Mouse (Mus musculus) midbrain, embryonic 15.5 days (tissue): Measurements from ENCODE around the gene Olfr1371. TPM values are rescaled to one million over a fixed set of nuclear protein-coding genes. Genes with fewer than 3 reads are reported as not detected.
"Not testable (repeated sequence)": the region's sequence is repeated elsewhere in the genome, so short reads cannot be mapped to it uniquely, and the experiment has no call there.

Experiments
- ATAC-seq: fragments of 200-750 bp; cut with Nextera tagmentation; replicated peaks from 2 replicates; pipeline ENCODE4 v1.8.0; 2017; ENCODE audit warnings: moderate TSS enrichment
- H3K27ac ChIP-seq: fragments of 300-500 bp; sonication (generic); 2 replicates; pipeline ENCODE4 v1.5.1; 2015; ENCODE audit warnings: mild to moderate bottlenecking, inconsistent platforms
- H3K27me3 ChIP-seq: fragments of 300-500 bp; sonication (generic); replicated peaks from 2 replicates; pipeline ENCODE4 v1.6.1; 2015; ENCODE audit warnings: inconsistent platforms
- H3K36me3 ChIP-seq: fragments of 300-500 bp; sonication (generic); replicated peaks from 2 replicates; pipeline ENCODE4 v1.6.1; 2015; ENCODE audit warnings: inconsistent platforms
- H3K4me1 ChIP-seq: fragments of 300-500 bp; sonication (generic); 2 replicates; pipeline ENCODE4 v1.6.1; 2015; ENCODE audit warnings: inconsistent platforms
- H3K4me2 ChIP-seq: fragments of 300-500 bp; sonication (generic); 2 replicates; pipeline ENCODE4 v1.6.1; 2015; ENCODE audit warnings: inconsistent platforms, mild to moderate bottlenecking, moderate library complexity
- H3K4me3 ChIP-seq: fragments of 300-500 bp; sonication (generic); 2 replicates; pipeline ENCODE4 v1.5.1; 2015; ENCODE audit warnings: mild to moderate bottlenecking, inconsistent platforms
- H3K9ac ChIP-seq: fragments of 300-500 bp; sonication (generic); 2 replicates; pipeline ENCODE4 v1.6.1; 2015; ENCODE audit warnings: mild to moderate bottlenecking, inconsistent platforms
- H3K9me3 ChIP-seq: fragments of 300-500 bp; sonication (generic); 2 replicates; pipeline ENCODE4 v1.6.1; 2016; ENCODE audit warnings: inconsistent platforms
- WGBS: fragments of 180-500 bp; shearing (Covaris S2); methylation state at CpG from one replicate; pipeline ENCODE4 v1.1.7; 2015; ENCODE audit warnings: mixed read lengths; 5-methylcytosine and 5-hydroxymethylcytosine counted together
- polyA plus RNA-seq: library from polyadenylated mRNA; unstranded; fragments of >200 nt; fragmentation: Nextera tagmentation; extraction: Ambion mirVana; gene quantifications from 2 replicates; pipeline ENCODE4 v1.2.1, GENCODE M21; 2015

The Olfr1371 gene
- polyA plus RNA-seq, 1 experiment from 2014 or later, result not detected

DNA sequence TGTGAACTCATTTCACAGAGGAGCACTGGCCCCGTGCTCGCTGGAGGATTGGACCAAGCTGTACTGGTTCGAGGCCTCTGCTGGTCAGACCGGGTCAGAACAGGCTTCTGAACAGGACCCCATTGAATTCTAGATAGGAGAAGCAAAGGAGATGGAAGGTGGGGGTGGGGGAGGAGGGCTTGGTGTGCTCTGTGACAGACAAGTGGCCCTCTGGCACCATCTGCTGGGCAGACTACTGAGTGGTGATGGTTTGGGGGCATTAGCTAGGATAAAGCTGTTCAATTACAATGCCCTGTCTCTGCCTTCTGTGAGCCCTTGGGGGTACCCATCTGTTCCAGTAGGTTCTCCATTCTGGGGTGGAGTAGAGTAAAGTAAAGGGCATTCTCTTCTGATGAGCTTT is 6.5 kb upstream of the Olfr1371 start:
- no peaks in the 10 kb centered on the region for H3K9me3 ChIP-seq
- H3K27ac ChIP-seq, result no peak overlapping the region
- peak; percentile 45; the same call in 1 of the 2 replicates for ATAC-seq
- H3K4me3 ChIP-seq, result 0 out of 2 replicates have a peak overlapping the region, but pooled peaks have one; percentile 8
- no peak overlapping the region for H3K4me2 ChIP-seq
- no peaks in the 10 kb centered on the region for H3K36me3 ChIP-seq
- H3K9ac ChIP-seq, result no peak overlapping the region
- WGBS, result 7% methylated on average over 4 of the region's 4 CpGs
- peaks cover 2% of the 10 kb centered on the region; the same call in 1 of the 2 replicates for H3K4me1 ChIP-seq
- peaks cover 5% of the 10 kb centered on the region for H3K27me3 ChIP-seq

DNA sequence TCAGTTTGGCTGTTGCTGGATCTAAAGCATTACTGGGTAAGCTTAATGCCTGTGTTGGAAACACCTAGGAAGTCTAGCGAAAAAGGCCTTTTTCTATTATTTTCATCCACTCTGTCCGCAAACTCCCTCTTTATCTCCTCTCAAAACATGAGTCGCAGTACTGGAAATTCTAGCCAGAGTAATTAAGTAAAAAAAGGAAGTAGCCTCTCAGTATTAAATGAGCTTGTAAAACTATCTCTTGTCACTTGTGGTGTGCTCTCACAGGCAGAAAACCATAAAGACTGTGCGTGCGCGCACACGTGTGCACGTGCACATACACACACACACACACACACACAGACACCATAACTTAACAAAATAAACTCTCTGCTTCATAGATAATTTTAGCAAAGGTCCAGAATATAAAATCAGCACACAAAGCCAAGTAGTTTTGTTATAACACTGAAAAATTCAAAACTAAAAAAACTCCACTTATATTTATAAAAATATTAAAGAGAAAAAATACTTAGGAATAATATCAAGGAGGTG is 17.2 kb downstream of the Olfr1371 start:
- H3K27ac ChIP-seq, H3K4me1 ChIP-seq, H3K9ac ChIP-seq, H3K4me2 ChIP-seq, H3K9me3 ChIP-seq, H3K36me3 ChIP-seq, H3K4me3 ChIP-seq, H3K27me3 ChIP-seq, ATAC-seq: not testable (repeated sequence)
- 93% methylated on average over 8 of the region's 8 CpGs for WGBS

DNA sequence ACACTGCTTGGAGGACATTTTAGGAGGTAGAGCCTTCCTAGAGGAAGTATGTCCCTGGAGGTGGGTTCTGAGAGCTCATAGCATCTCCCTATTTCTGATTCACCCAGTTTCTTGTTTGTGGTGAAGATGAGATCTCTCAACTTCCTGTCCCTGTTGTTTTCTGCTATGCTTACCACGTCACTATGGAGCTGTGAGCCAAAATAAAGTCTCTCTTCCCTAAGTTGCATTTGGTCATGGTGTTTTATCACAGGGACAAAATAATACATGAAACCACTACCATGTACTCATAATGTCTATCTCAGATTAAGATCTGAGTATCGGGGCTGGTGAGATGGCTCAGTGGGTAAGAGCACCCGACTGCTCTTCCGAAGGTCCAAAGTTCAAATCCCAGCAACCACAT is 33.1 kb downstream of the Olfr1371 start:
- H3K9me3 ChIP-seq, H3K4me1 ChIP-seq, ATAC-seq, H3K4me2 ChIP-seq, H3K27ac ChIP-seq, H3K27me3 ChIP-seq, H3K36me3 ChIP-seq, H3K9ac ChIP-seq, H3K4me3 ChIP-seq: not testable (repeated sequence)
- 91% methylated on average over 4 of the region's 4 CpGs for WGBS

DNA sequence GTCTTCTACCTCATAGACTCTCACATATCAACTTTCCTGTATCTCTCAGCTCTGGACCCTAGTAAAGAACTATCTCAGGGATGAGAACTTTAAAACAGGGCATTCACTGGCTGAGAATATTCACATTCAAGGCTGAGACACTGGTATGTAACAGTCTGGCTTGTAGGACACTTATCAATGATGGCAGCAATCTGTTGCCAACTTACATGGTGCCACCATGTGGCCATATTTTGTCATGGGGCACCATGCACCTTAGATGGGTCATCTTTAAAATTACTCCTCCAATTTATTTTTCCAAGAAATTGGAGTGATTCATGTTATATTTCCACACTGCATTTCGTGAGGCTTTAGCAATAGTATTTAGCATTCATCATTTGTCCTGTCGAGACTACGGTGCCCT is 33.9 kb downstream of the Olfr1371 start:
- H3K4me2 ChIP-seq, H3K9me3 ChIP-seq, H3K27ac ChIP-seq, H3K36me3 ChIP-seq, H3K27me3 ChIP-seq, H3K4me1 ChIP-seq, H3K9ac ChIP-seq, ATAC-seq, H3K4me3 ChIP-seq: not testable (repeated sequence)
- WGBS, result 86% methylated on average over 2 of the region's 3 CpGs

DNA sequence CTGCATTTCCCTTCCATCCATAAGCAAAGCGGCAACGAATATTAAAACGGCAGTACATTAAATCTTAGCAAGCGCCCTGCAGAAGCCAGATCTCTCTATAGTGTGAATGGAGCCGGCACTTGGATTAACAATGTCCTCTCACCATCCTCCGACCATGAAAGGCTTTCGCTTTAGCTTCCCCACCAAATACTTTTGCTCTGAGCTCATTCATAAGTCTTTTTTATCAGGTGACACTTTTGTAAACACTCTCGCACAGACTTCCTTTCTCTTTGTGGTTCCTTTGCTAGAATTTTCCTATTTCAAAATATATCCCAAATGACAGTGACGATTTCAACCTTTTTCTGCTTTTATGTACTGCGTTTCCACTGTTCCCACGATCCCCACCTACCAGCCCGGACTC is 45.3 kb downstream of the Olfr1371 start:
- no peaks in the 10 kb centered on the region for H3K9me3 ChIP-seq
- no peak overlapping the region for H3K27ac ChIP-seq
- H3K36me3 ChIP-seq, result no peaks in the 10 kb centered on the region
- H3K27me3 ChIP-seq, result peaks cover 32% of the 10 kb centered on the region
- peaks cover 11% of the 10 kb centered on the region for H3K4me1 ChIP-seq
- H3K9ac ChIP-seq, result peak overlapping the region; percentile 17; the same call in 1 of the 2 replicates
- peak overlapping the region; percentile 67 for H3K4me2 ChIP-seq
- no peak for ATAC-seq
- H3K4me3 ChIP-seq, result peak overlapping the region; percentile 41
- WGBS, result 18% methylated on average over 12 of the region's 12 CpGs

DNA sequence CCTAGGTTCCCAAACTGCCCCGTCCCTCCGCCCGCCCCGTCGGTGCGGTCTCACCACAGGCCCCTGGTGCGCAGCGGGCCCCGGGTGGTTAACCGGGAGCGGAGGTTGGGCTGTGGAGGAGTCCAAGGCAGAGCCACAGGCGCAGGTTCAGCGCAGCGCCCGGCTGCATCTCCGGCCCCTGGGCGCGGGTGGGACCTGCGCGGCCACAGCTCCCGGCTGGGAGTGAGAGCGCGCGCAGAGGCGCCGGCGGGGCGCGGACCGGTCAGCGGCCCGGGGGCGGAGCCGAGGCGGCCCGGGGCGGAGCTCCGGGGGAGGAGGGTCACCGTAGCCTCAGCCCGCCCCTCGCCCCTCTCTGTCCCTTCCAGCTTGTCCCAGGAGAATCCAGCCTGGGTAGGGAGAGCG is 45.9 kb downstream of the Olfr1371 start:
- peaks cover 11% of the 10 kb centered on the region for H3K4me1 ChIP-seq
- WGBS, result 2% methylated on average over 35 of the region's 42 CpGs
- peak overlapping the region; percentile 41 for H3K4me3 ChIP-seq
- peak overlapping the region; percentile 17; the same call in 1 of the 2 replicates for H3K9ac ChIP-seq
- not testable (repeated sequence) for H3K9me3 ChIP-seq, H3K27ac ChIP-seq, H3K36me3 ChIP-seq
- ATAC-seq, result peak; percentile 58; the same call in 1 of the 2 replicates
- H3K4me2 ChIP-seq, result peak overlapping the region; percentile 67
- H3K27me3 ChIP-seq, result peaks cover 32% of the 10 kb centered on the region

DNA sequence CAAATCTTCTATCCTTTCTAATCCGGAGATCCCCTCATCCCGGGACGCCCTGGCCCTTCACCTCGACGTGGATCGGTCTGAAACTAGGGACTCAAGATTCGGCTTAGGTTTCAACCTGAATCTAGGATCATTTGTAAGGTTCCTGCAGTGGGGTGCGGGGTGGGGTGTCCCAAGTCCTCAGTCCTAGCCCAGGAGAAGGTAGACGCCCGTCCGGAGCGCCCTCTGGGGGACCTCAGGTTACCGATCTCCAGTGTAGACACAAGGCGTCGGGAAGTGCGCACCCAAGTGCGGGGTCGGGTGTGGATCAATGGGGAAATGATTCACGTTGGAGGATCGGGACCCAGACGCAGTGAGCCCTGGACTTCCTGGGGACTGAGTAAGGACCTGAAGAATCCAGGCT is 46.7 kb downstream of the Olfr1371 start:
- peaks cover 11% of the 10 kb centered on the region for H3K4me1 ChIP-seq
- no peak for ATAC-seq
- WGBS, result 1% methylated on average over 21 of the region's 21 CpGs
- H3K4me2 ChIP-seq, result no peak overlapping the region
- H3K27ac ChIP-seq, result no peak overlapping the region
- H3K9ac ChIP-seq, result no peak overlapping the region
- peaks cover 32% of the 10 kb centered on the region for H3K27me3 ChIP-seq
- H3K9me3 ChIP-seq, result no peaks in the 10 kb centered on the region
- no peak overlapping the region for H3K4me3 ChIP-seq
- no peaks in the 10 kb centered on the region for H3K36me3 ChIP-seq

DNA sequence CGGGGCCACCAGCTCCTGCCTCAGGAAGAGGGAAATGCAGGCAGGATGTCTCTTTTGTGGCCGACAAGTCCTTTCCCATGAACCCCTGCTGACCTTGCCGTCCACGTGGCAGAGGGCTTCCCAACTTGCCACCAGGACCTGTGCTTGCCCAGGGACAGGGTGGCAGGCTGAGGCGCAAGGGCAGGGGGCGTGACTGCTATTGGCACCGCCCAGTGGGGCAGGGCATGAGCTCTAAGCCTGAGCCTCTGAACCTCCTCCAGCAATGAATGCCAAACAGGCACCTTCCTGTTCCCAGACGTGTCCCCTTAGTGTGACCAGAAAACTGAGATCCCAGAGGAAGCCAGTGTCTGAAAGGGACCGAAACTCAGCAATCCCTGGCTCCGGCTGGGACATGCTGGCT is 49.9 kb downstream of the Olfr1371 start:
- Histone ChIP-seq H3K4me3 (no peak overlapping the region), H3K4me2 (no peak overlapping the region), H3K9me3 (no peaks in the 10 kb centered on the region), H3K36me3 (no peaks in the 10 kb centered on the region), H3K9ac (no peak overlapping the region), H3K27ac (no peak overlapping the region), H3K27me3 (peaks cover 26% of the 10 kb centered on the region), H3K4me1 (peaks cover 11% of the 10 kb centered on the region)
- 40% methylated on average over 10 of the region's 10 CpGs for WGBS
- ATAC-seq, result no peak

Other genes starting within 250 kb of the Olfr1371 start
- gene Cdkn2aipnl, start 246.3 kb downstream of the Olfr1371 start, polyA plus RNA-seq, result 120 and 121 TPM in 2 replicates
- gene Ube2b, start 213.2 kb downstream of the Olfr1371 start, polyA plus RNA-seq, result 223 and 231 TPM in 2 replicates
- 28.9 and 30.3 TPM in 2 replicates for gene Cdkl3, start 209.8 kb downstream of the Olfr1371 start, polyA plus RNA-seq
- 127 and 130 TPM in 2 replicates for gene Ppp2ca, start 115.3 kb downstream of the Olfr1371 start, polyA plus RNA-seq
- gene Olfr1373, start 68.5 kb downstream of the Olfr1371 start, polyA plus RNA-seq, result not detected in 2 replicates
- gene Skp1a, start 18.0 kb upstream of the Olfr1371 start, polyA plus RNA-seq, result 905 and 933 TPM in 2 replicates
- 5.1 and 5.5 TPM in 2 replicates for gene Tcf7, start 69.0 kb upstream of the Olfr1371 start, polyA plus RNA-seq
- gene Vdac1, start 146.9 kb upstream of the Olfr1371 start, polyA plus RNA-seq, result 334 and 335 TPM in 2 replicates
- gene 9530068E07Rik, start 182.4 kb upstream of the Olfr1371 start, polyA plus RNA-seq, result 129 TPM in 2 replicates